Mouse (Mus musculus) olfactory bulb, adult 2 months (tissue): ENCODE results near the gene Adgrg5.

Experiments
- CTCF ChIP-seq: fragments of 200-500 bp; IDR thresholded peaks from 2 replicates; pipeline ENCODE4 v1.5.1; 2012; ENCODE audit warnings: low read depth, mild to moderate bottlenecking, low read length, moderate library complexity; ENCODE audit not compliant: insufficient read depth
- POLR2A ChIP-seq: fragments of 200-500 bp; IDR thresholded peaks from 2 replicates; pipeline ENCODE4 v1.6.1; 2012; ENCODE audit warnings: mild to moderate bottlenecking, low read depth, low read length, moderate library complexity; ENCODE audit not compliant: insufficient read depth

GRCm38 (mm10) chr8:94952086-94952485 lies 28.6 kb downstream of the Adgrg5 start:
- TF ChIP-seq CTCF: no peak
- no peak for TF ChIP-seq POLR2A
